Mouse (Mus musculus) lung, adult 2 months (tissue): Measurements from ENCODE around the gene Rnd1. TPM values are rescaled to one million over a fixed set of nuclear protein-coding genes. Genes with fewer than 3 reads are reported as not detected.

Source experiments
- DNase-seq: peaks from one replicate; pipeline ENCODE4 v3.0.0; 2022
- H3K4me1 ChIP-seq: fragments of 200-500 bp; 2 replicates; pipeline ENCODE4 v1.6.1; 2011; ENCODE audit warnings: low read length; ENCODE audit not compliant: control insufficient read depth, insufficient read depth
- H3K4me3 ChIP-seq: fragments of 200-500 bp; replicated peaks from 2 replicates; pipeline ENCODE3; 2011; ENCODE audit warnings: low read depth, mild to moderate bottlenecking, control low read depth, low read length; ENCODE audit errors: extremely low read depth
- CTCF ChIP-seq: fragments of 200-500 bp; IDR thresholded peaks from 2 replicates; pipeline ENCODE4 v1.5.1; 2011; ENCODE audit warnings: mild to moderate bottlenecking, low read length, control low read depth; ENCODE audit not compliant: insufficient read depth
- POLR2A ChIP-seq: fragments of 200-500 bp; IDR thresholded peaks from 2 replicates; pipeline ENCODE4 v1.6.1; 2011; ENCODE audit warnings: low read depth, mild to moderate bottlenecking, control low read depth, low read length, borderline replicate concordance; ENCODE audit errors: extremely low read depth
- WGBS: fragments of 180-500 bp; shearing (Covaris S2); methylation state at CpG from one replicate; pipeline ENCODE4 v1.1.7; 2018; 5-methylcytosine and 5-hydroxymethylcytosine counted together
- polyA plus RNA-seq: library from polyadenylated mRNA; depleted of rRNA; stranded (reverse); fragments of >200 nt; gene quantifications from 2 replicates; pipeline ENCODE4 v1.2.3, GENCODE M21; 2012

Rnd1 gene
- polyA plus RNA-seq, 1 experiment, result 23.6 TPM

GRCm38 (mm10) chr15:98664042-98664907, 13.0 kb downstream of the Rnd1 start:
- WGBS, result 63% methylated on average over 11 of the region's 11 CpGs
- H3K4me3 ChIP-seq, result no peak overlapping the region
- TF ChIP-seq POLR2A (no peak), CTCF (peak; percentile 27; the same call in 1 of the 2 replicates)
- DNase-seq, result no peak
- no peaks in the 10 kb centered on the region for H3K4me1 ChIP-seq

- 3% methylated on average over 48 of the region's 48 CpGs for whole genome bisulfite sequencing
These were observed 14.4 kb downstream of the Rnd1 start, which contains the start of gene Ddx23 for GRCm38 (mm10) chr15:98662567-98663545. TSS of gene Ddx23 (minus strand) at chr15:98662894.

GRCm38 (mm10) chr15:98662198-98662566, 15.1 kb downstream of the Rnd1 start:
- Histone ChIP-seq H3K4me1 (no peaks in the 10 kb centered on the region), H3K4me3 (peak overlapping the region; percentile 55)
- DNase-seq, result no peak
- under 1% methylated on average over 14 of the region's 14 CpGs for WGBS
- TF ChIP-seq CTCF (no peak), POLR2A (no peak)

More at GRCm38 (mm10) chr15:98662567-98663545, 14.4 kb downstream of the Rnd1 start, which contains the start of gene Ddx23:
- H3K4me3 ChIP-seq, result peak within 1 kb of the TSS; percentile 55
- DNase-seq, result peak; percentile 93
- TF ChIP-seq POLR2A (peak; percentile 86; the same call in 1 of the 2 replicates), CTCF (no peak)
- H3K4me1 ChIP-seq, result no peaks in the 10 kb centered on the region

GRCm38 (mm10) chr15:98656982-98657751, 20.1 kb downstream of the Rnd1 start:
- no peak for DNase-seq
- Histone ChIP-seq H3K4me3 (no peak overlapping the region), H3K4me1 (no peaks in the 10 kb centered on the region)
- TF ChIP-seq POLR2A (no peak), CTCF (no peak)
- WGBS, result 86% methylated on average over 15 of the region's 15 CpGs

- no peak for DNase-seq
- 96% methylated on average over 8 of the region's 8 CpGs for WGBS
- TF ChIP-seq CTCF (no peak), POLR2A (no peak)
- Histone ChIP-seq H3K4me1 (no peaks in the 10 kb centered on the region), H3K4me3 (no peak overlapping the region)
These were observed 25.1 kb downstream of the Rnd1 start for GRCm38 (mm10) chr15:98652174-98652573.

GRCm38 (mm10) chr15:98651431-98651830, 25.8 kb downstream of the Rnd1 start:
- H3K4me1 ChIP-seq, result no peaks in the 10 kb centered on the region
- no peak for DNase-seq
- H3K4me3 ChIP-seq, result no peak overlapping the region
- 87% methylated on average over 15 of the region's 15 CpGs for WGBS
- TF ChIP-seq POLR2A (no peak), CTCF (no peak)

- 83% methylated on average over 3 of the region's 3 CpGs for WGBS
- no peak for DNase-seq
- TF ChIP-seq CTCF, result no peak
- TF ChIP-seq POLR2A, result no peak
- no peak overlapping the region for H3K4me3 ChIP-seq
- no peaks in the 10 kb centered on the region for H3K4me1 ChIP-seq
These were observed 29.2 kb downstream of the Rnd1 start for GRCm38 (mm10) chr15:98648071-98648470.

GRCm38 (mm10) chr15:98647308-98647707, 30.0 kb downstream of the Rnd1 start:
- Histone ChIP-seq H3K4me1 (no peaks in the 10 kb centered on the region), H3K4me3 (no peak overlapping the region)
- WGBS, result 87% methylated on average over 10 of the region's 10 CpGs
- DNase-seq, result no peak
- no peak for TF ChIP-seq CTCF

GRCm38 (mm10) chr15:98646737-98647136, 30.5 kb downstream of the Rnd1 start:
- 77% methylated on average over 8 of the region's 8 CpGs for WGBS
- no peaks in the 10 kb centered on the region for H3K4me1 ChIP-seq
- no peak for TF ChIP-seq CTCF
- DNase-seq, result no peak
- H3K4me3 ChIP-seq, result no peak overlapping the region
